Mouse (Mus musculus): ENCODE results near the gene Btbd9. TPM values are rescaled to one million over a fixed set of nuclear protein-coding genes. Genes with fewer than 3 reads are reported as not detected.

Gene Btbd9
- polyA plus RNA-seq, 1 experiment: 25.6 TPM

GRCm38 (mm10) chr17:30255928-30256560 lies 320.2 kb downstream of the Btbd9 start:
- peak; percentile 31 for DNase-seq
- Histone ChIP-seq H3K27me3 (replicated peaks; ENCODE audit: control insufficient read depth, insufficient read depth, low read length) (no peaks in the 10 kb centered on the region), H3K27ac (ENCODE audit: insufficient read depth, low read depth, low read length) (no peak overlapping the region), H3K4me3 (ENCODE audit: insufficient read depth, low read depth, low read length) (no peak overlapping the region), H3K4me1 (ENCODE audit: control insufficient read depth, insufficient read depth, low read length) (no peaks in the 10 kb centered on the region), H3K36me3 (ENCODE audit: control insufficient read depth, insufficient read depth, low read length) (no peaks in the 10 kb centered on the region)
- 80% methylated on average over 8 of the region's 8 CpGs for WGBS
- TF ChIP-seq CTCF (conservative IDR thresholded peaks at IDR 0.05; ENCODE audit: insufficient read depth, insufficient read length, low read depth, low read length) (no peak), POLR2A (IDR thresholded peaks at IDR 0.05; ENCODE audit: low read depth, low read length) (no peak)

DNA sequence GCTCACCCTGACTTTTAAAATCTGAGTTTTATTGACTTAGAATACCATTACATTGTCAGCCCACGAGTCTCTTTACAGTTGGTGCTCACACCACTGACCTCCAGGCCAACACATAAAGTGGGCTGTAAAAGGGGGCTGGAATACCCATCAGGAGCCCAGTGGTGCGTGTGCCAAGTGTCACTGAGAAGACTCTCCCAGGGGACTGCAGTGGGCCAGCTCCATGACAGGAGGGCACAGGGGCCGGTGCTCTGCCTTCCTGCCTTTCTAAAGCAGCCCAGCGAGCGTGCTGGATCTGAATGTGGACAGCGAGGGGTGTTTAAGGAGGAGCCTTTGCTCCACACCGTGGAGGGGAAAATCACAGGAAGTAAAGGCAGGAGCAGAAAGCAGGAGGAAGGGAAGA lies 322.4 kb downstream of the Btbd9 start:
- no peak for DNase-seq
- H3K27me3 ChIP-seq (replicated peaks; ENCODE audit: control insufficient read depth, insufficient read depth, low read length): no peaks in the 10 kb centered on the region
- TF ChIP-seq POLR2A (IDR thresholded peaks at IDR 0.05; ENCODE audit: low read depth, low read length): no peak
- TF ChIP-seq CTCF (conservative IDR thresholded peaks at IDR 0.05; ENCODE audit: insufficient read depth, insufficient read length, low read depth, low read length): no peak
- H3K4me1 ChIP-seq (ENCODE audit: control insufficient read depth, insufficient read depth, low read length): no peaks in the 10 kb centered on the region
- H3K36me3 ChIP-seq (ENCODE audit: control insufficient read depth, insufficient read depth, low read length): no peaks in the 10 kb centered on the region
- H3K4me3 ChIP-seq (ENCODE audit: insufficient read depth, low read depth, low read length): no peak overlapping the region
- no peak overlapping the region for H3K27ac ChIP-seq (ENCODE audit: insufficient read depth, low read depth, low read length)
- 56% methylated on average over 7 of the region's 7 CpGs for WGBS

DNA sequence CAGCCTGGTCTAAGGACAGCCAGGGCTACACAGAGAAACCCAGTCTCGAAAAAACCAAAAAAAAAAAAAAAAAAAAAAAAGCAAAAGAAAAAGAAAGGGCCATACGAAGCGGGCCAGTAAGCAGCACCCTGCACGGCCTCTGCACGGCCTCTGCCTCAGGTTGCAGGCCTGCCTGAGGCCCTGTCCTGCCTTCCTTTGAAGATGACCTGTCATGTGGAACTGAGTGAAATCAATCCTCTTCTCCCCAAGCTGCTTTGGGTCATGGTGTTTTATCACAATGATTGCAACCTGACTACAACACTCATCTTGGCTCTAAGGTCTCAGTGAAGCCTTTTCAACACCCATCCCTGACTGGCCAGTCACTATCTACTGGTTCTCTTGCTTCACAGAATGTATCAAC lies 323.3 kb downstream of the Btbd9 start:
- Histone ChIP-seq H3K27me3 (replicated peaks; ENCODE audit: control insufficient read depth, insufficient read depth, low read length) (no peaks in the 10 kb centered on the region), H3K4me1 (ENCODE audit: control insufficient read depth, insufficient read depth, low read length) (no peaks in the 10 kb centered on the region), H3K4me3 (ENCODE audit: insufficient read depth, low read depth, low read length) (no peak overlapping the region), H3K36me3 (ENCODE audit: control insufficient read depth, insufficient read depth, low read length) (no peaks in the 10 kb centered on the region), H3K27ac (ENCODE audit: insufficient read depth, low read depth, low read length) (no peak overlapping the region)
- TF ChIP-seq POLR2A (IDR thresholded peaks at IDR 0.05; ENCODE audit: low read depth, low read length) (no peak), CTCF (conservative IDR thresholded peaks at IDR 0.05; ENCODE audit: insufficient read depth, insufficient read length, low read depth, low read length) (no peak)
- WGBS: 92% methylated on average over 5 of the region's 5 CpGs
- no peak for DNase-seq

- Histone ChIP-seq H3K4me3 (ENCODE audit: insufficient read depth, low read depth, low read length) (no peak overlapping the region), H3K36me3 (ENCODE audit: control insufficient read depth, insufficient read depth, low read length) (no peaks in the 10 kb centered on the region), H3K27ac (ENCODE audit: insufficient read depth, low read depth, low read length) (no peak overlapping the region), H3K4me1 (ENCODE audit: control insufficient read depth, insufficient read depth, low read length) (no peaks in the 10 kb centered on the region; the same call in 1 of the 2 replicates), H3K27me3 (replicated peaks; ENCODE audit: control insufficient read depth, insufficient read depth, low read length) (no peaks in the 10 kb centered on the region)
- 67% methylated on average over 10 of the region's 10 CpGs for WGBS
- no peak for DNase-seq
- TF ChIP-seq POLR2A (IDR thresholded peaks at IDR 0.05; ENCODE audit: low read depth, low read length) (no peak), CTCF (conservative IDR thresholded peaks at IDR 0.05; ENCODE audit: insufficient read depth, insufficient read length, low read depth, low read length) (no peak)
These were observed 331.0 kb downstream of the Btbd9 start for GRCm38 (mm10) chr17:30245308-30245706.

- TF ChIP-seq POLR2A (IDR thresholded peaks at IDR 0.05; ENCODE audit: low read depth, low read length) (no peak), CTCF (conservative IDR thresholded peaks at IDR 0.05; ENCODE audit: insufficient read depth, insufficient read length, low read depth, low read length) (no peak)
These were observed 331.5 kb downstream of the Btbd9 start for GRCm38 (mm10) chr17:30244651-30245307.

GRCm38 (mm10) chr17:30243540-30243939 lies 332.7 kb downstream of the Btbd9 start:
- no peak for DNase-seq
- Histone ChIP-seq H3K36me3 (ENCODE audit: control insufficient read depth, insufficient read depth, low read length) (no peaks in the 10 kb centered on the region), H3K4me1 (ENCODE audit: control insufficient read depth, insufficient read depth, low read length) (no peaks in the 10 kb centered on the region; the same call in 1 of the 2 replicates), H3K4me3 (ENCODE audit: insufficient read depth, low read depth, low read length) (no peak overlapping the region), H3K27ac (ENCODE audit: insufficient read depth, low read depth, low read length) (no peak overlapping the region), H3K27me3 (replicated peaks; ENCODE audit: control insufficient read depth, insufficient read depth, low read length) (no peaks in the 10 kb centered on the region)
- TF ChIP-seq POLR2A (IDR thresholded peaks at IDR 0.05; ENCODE audit: low read depth, low read length): no peak
- TF ChIP-seq CTCF (conservative IDR thresholded peaks at IDR 0.05; ENCODE audit: insufficient read depth, insufficient read length, low read depth, low read length): no peak
- WGBS: 68% methylated on average over 7 of the region's 7 CpGs

More at GRCm38 (mm10) chr17:30244651-30245307, 331.5 kb downstream of the Btbd9 start:
- no peaks in the 10 kb centered on the region for H3K36me3 ChIP-seq (ENCODE audit: control insufficient read depth, insufficient read depth, low read length)
- H3K4me1 ChIP-seq (ENCODE audit: control insufficient read depth, insufficient read depth, low read length): no peaks in the 10 kb centered on the region; the same call in 1 of the 2 replicates
- no peak for DNase-seq
- no peak overlapping the region for H3K4me3 ChIP-seq (ENCODE audit: insufficient read depth, low read depth, low read length)
- WGBS: 80% methylated on average over 14 of the region's 14 CpGs
- H3K27ac ChIP-seq (ENCODE audit: insufficient read depth, low read depth, low read length): no peak overlapping the region
- no peaks in the 10 kb centered on the region for H3K27me3 ChIP-seq (replicated peaks; ENCODE audit: control insufficient read depth, insufficient read depth, low read length)

GRCm38 (mm10) chr17:30242647-30243046 lies 333.6 kb downstream of the Btbd9 start:
- no peak overlapping the region for H3K27ac ChIP-seq (ENCODE audit: insufficient read depth, low read depth, low read length)
- no peaks in the 10 kb centered on the region; the same call in 1 of the 2 replicates for H3K4me1 ChIP-seq (ENCODE audit: control insufficient read depth, insufficient read depth, low read length)
- H3K27me3 ChIP-seq (replicated peaks; ENCODE audit: control insufficient read depth, insufficient read depth, low read length): no peaks in the 10 kb centered on the region
- 95% methylated on average over 4 of the region's 4 CpGs for WGBS
- no peak for DNase-seq
- TF ChIP-seq CTCF (conservative IDR thresholded peaks at IDR 0.05; ENCODE audit: insufficient read depth, insufficient read length, low read depth, low read length) (no peak), POLR2A (IDR thresholded peaks at IDR 0.05; ENCODE audit: low read depth, low read length) (no peak)
- no peak overlapping the region for H3K4me3 ChIP-seq (ENCODE audit: insufficient read depth, low read depth, low read length)
- no peaks in the 10 kb centered on the region for H3K36me3 ChIP-seq (ENCODE audit: control insufficient read depth, insufficient read depth, low read length)
